Mouse (Mus musculus) heart, postnatal 36 days (tissue): ENCODE data around the gene Necap2. TPM values are rescaled to one million over a fixed set of nuclear protein-coding genes. Genes with fewer than 3 reads are reported as not detected.

ENCODE experiments used
- DNase-seq, 2 experiments: peaks; one replicate each; pipeline ENCODE4 v3.0.0; 2021 to 2022
- intact Hi-C: fragments of 180-260 bp; cut with DNase I; formaldehyde crosslinking; loops from one replicate; pipeline ENCODE4 v1.15.1; 2025
- total RNA-seq, 2 experiments: library from RNA; stranded (reverse); gene quantifications; 2 replicates each; pipeline ENCODE4 v1.2.3; 2021

Necap2 gene
- 10 to 100 TPM; 17.2 to 18.1 TPM for total RNA-seq

DNA sequence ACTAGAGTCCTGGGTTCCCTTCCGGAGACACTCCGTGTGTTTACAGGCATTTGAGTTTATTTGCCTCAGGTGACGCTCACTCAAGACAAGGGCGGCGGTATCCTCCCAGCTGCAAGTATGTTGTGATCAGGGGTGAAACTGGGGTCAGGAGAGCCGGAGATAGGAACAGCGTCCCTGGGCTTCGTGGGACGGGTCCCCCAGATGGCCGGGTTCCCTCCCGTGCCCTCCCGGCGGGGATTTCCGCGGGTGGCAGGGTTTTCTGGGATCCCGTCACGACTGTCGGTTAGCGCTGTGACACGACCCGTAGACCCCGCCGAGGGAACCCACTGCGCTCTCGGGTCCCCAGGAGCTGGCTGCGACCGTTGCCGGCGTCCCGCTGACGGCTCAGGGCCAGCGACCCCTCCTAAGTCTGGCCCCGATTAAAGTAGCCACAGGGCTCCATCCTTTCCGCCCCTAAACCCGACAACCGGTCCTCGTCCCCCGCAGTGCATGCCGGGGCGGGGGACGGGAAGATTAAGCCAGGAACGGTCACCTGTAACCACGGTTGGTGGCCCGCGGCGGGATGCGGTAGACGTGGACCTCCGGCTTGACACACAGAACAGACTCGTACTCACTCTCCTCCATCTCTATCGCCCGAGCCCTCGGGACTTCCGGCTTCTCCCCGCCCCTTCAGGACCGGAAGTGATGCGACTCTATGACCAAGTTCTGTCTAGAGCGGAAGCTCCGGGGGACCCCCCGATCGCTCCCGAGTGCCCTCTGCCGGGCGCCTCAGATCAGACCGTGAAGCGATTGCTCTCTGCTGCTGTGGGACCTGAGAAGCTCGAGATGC, at the start of gene Necap2:
TSS of gene Necap2 (minus strand) at position 677 of the 829 bp plus-strand sequence.
- peak; percentile 95 to 97 for DNase-seq
- intact Hi-C loops, result loop anchor here (2.0 kb wide), 2 partner anchors 17 to 43 kb away; partner anchors contain the start of gene Crocc

DNA sequence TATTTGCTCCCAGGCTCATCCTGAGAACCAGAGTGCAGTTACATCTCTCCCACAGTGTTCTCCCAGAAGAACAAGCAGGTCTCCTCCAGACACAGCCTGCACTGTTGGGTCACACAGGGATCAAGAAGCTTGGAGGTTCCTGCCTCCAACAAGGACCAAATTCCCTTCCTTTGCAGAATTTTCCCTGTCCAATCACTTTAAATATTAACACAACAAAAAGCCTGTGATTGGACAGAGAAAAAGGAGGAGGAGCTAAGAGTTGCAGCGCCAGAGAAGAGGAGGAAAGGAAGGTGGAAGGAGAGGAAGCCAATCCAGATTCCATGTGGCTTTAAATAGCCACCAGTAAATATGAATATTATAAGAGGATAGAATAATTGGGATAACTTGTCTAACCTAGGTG, 44.9 kb upstream of the Necap2 start:
- intact Hi-C loops, result no loop called here

DNA sequence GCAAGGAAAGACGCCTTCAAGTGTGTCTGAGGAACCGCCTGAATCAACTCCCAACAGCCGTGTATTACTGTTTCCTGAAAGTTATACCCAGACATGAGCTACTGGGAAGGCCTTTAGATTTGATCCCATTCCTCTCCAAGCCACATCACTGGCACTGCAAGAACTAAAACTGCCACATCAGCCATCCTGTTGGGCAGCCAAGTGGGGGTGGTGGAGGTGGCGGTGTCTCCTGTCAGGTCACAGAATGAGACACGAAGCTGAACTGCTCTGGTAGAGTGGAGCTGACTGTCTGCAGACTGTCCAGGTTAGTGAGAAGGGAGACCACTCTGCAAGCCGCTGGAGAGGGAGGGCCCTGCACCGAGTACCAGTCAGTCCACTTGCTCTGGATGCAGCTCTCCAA, 44.5 kb upstream of the Necap2 start:
- no peak for DNase-seq
- intact Hi-C loops, result no loop called here

More for the DNA sequence above, 44.9 kb upstream of the Necap2 start:
- DNase-seq, result no peak

DNA sequence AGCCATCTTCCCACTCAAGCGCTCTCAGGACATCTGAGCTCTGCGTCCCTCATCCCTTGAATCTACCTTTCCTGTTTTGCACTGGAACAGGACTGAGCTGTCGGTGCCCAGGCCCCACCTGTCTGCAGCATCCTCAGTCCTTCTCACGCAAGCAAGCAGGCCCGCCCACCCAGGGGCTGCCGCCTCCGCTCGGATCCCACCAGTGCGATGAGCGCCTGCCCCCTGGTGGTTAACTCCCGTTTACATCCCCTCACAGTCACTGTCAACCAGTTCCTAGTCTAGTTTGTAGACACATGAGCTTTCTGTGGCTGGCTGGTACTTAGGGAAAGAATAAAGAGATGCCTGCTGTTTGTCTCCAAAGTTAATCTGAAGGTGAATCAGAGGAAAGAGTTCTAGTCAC, 42.5 kb upstream of the Necap2 start:
- peak in 1 of 2 experiments; percentile 56 for DNase-seq
- intact Hi-C loops, result loop anchor here (2.0 kb wide), 1 partner anchor 42 kb away; the partner anchor contains the start of gene Necap2

DNA sequence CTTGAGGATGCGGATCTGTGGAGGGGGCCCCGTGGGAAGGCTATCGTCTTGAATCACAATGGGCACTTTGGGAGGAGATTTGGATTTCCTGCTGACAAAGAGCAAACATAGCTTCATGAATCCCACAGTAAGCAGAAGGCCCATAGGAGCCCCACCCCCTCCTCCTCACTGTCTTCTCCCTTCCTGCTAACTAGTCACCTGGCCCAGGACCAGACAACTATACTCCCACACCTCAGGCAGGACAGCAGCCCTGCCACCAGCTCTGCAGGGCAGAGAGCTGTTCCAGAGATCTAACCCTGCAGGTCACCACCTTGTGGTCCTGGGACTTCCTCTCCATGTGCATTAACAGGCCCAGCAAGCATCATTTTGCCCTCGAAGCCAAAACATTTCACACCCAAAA, 40.5 kb upstream of the Necap2 start:
- intact Hi-C loops, result no loop called here
- DNase-seq, result no peak

DNA sequence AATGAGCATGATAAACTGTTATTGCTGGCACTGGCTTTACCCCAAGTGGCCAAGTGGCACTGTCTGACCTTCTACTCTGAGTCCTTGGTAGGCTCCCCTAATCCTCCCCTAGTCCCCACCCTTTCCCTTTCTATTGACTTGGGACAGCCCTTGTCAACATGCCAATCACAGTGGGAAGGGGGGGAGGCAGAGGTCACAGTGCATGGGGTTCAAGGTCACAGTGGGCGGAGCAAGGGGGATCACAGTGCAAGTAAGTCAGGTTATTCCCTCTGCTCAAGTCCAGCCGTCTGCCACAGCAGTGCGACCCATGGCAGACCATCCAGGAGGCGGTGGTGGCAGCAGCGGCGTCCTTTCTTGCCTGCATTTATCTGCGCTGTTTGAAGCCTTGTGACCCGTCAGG, 37.2 kb upstream of the Necap2 start:
- intact Hi-C loops, result no loop called here
- no peak for DNase-seq

DNA sequence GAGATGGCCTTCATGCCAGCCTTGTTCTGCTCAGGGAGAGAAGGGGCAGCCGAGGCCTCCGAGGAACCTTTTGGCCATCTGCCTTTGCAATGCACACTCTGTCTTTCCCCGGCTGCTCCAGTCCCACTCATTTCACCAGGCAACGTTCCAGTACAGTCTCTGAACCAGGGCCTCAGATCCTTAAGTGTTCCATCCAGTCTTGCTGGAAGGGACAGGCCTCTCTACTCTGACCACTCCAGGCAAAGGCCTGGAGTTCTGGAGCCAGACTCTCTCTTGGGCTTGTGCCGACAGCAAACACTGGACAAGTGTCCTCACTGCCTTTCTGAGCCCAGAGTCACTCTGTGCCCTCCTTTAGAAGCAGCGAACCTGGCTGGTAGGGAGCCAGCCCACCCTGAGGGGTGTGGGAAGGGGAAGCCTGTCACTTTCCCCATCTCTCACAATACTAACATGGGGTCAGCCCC, 36.4 kb upstream of the Necap2 start:
- DNase-seq, result no peak
- intact Hi-C loops, result no loop called here

DNA sequence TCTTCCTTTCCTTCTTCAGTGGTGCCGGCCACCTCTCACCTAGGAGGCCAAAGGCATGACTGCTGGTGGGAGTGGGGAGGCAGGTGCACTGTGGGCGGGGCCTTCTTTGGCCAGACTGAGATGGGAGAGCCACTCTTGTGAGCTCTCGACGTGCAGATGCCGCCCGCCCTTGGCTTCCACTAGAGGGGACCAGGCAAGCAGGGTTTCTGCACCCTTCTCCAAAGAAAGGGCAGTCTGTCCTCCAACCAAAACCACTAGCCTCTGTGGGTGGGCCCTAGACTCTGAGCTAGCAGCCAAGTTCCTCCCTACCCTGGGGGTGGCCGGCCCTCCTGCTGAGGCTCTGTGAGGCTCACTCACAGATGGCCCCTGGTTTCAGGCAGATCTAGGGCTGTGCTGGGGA, 35.7 kb upstream of the Necap2 start:
- intact Hi-C loops, result no loop called here
- DNase-seq, result no peak

DNA sequence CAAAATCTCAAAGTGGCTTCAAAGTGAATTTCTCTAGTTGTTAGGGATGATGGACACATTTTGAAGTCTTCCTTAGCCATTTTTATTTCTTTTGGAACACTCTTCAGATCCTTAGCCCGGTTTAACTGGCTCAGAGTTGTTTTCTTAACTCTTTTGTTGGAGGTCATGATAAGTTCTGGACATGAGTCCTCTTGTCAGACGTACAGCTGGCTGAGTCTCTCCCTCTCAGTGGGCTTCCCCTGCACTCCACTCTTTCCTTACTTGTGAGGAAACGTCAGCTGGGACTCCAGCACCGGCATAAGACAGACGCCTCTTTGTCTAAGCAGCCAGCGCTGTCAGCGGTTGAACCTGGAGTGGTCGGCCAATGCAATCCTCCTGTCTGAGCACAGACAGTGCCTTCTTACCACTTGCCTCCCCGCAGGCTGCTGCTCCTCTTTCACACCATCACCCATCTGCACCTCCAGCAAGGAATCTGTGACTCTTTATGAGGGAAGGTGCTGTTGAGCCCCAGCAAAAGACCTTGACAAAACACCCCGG, 30.1 kb upstream of the Necap2 start:
- intact Hi-C loops, result no loop called here
- DNase-seq, result no peak

DNA sequence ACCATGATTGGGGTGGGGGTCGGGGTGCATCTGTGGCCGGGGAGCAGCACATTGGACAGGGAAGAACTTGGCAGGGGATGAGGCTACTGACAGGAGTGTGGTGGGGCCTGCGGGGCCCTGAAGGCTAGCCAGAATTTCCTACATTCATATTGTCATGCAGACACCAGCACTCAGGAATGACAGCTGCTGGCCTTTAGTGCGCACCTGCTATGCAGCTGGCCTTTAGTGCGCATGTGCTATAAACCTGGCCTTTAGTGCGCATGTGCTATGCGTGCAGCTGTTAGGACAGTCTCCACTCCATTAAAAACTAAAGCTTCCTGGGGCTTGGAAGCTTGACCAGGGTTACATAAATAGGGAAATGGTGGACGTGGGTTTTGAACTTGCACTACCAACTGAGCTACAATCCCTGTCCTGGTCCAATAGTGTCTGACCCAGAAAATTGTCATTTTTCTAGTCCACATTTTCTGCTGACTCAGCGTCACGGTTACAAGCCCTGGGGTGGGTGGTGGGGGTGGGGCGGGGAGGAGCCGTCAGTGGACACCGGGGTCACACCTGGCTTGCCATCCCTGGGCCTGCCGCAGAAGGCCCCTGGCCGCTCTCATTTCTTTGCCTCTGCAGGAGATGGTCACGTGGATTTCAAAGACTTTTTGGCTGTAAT, 28.5 kb upstream of the Necap2 start:
- intact Hi-C loops, result no loop called here
- DNase-seq, result no peak

DNA sequence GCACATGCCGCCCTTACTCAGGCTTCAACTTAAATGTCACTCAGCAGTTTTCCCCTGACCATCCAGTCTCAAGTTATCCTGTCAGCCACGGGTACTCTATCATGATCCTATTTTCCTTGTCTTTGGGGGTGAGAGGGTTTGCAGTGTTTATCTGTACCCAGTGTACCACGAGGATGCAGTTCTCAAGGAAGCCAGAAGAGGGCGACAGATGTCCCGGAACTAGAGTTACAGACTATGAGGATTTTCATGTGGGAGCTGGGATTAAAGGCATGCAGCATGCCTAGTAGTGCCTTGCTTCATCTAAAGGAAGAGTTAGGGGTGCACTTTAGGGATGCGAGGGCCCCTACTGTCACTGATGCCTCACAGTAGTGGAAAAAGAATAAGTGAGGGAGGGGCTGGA, 23.7 kb upstream of the Necap2 start:
- intact Hi-C loops, result no loop called here
- DNase-seq, result no peak

DNA sequence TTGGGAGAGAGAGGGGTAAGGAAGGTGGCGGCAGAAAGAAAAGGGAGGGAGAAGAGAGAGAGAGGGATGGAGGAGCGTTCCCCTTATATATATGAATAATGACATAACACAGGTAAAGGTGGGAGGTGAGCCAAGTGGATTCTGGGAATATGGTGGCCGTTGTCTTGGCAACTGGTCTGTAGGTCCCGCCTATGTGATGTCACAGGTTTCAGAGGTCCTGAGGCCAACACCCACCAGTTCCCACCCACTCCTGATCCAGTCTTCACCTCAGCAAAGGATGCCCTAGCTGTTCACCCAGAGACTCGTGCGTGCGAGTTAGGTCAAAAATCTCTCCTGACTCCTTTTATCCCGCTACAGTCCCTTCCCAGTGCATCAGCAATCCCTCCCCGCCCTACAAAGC, 23.1 kb upstream of the Necap2 start:
- intact Hi-C loops, result no loop called here
- DNase-seq, result no peak

DNA sequence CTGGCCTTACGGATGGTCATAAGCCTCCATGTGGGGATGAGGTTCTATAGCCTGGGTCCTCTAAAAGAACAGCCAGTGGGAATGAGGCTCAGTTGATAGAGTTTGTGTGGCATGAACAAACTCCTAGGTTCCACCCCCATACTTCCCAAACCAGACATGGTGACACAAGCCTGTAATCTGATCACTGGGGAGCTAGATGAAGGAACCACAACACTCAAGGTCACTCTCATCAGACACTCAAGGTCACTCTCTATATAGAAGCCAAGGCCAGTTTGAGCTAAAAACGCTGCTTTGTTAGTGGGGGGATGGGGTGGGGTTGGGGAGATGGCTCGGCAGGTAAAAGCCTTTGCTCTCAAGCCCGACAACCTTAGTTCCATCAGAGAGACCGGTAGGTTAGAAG, 21.8 kb upstream of the Necap2 start:
- DNase-seq, result no peak
- intact Hi-C loops, result no loop called here

DNA sequence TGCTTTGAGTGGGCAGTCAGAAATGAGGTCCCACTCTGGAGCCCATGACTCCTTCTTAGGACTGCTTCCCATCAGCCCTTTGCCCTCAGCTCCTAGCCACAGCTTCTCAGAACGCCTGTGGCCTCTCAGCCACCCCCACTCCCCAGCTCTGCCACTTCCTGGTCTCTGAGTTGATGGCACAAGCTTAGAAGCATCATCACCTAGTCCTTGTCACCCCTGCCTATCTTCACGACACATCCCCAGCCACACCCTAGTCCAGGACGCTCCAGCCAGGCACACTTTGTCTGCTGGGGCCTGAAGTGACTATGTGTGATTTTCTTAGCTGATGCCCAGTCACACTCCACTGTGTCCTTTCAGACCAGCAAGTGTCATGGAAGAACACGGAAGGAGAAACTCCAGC, 20.8 kb upstream of the Necap2 start:
- DNase-seq, result no peak
- intact Hi-C loops, result no loop called here

DNA sequence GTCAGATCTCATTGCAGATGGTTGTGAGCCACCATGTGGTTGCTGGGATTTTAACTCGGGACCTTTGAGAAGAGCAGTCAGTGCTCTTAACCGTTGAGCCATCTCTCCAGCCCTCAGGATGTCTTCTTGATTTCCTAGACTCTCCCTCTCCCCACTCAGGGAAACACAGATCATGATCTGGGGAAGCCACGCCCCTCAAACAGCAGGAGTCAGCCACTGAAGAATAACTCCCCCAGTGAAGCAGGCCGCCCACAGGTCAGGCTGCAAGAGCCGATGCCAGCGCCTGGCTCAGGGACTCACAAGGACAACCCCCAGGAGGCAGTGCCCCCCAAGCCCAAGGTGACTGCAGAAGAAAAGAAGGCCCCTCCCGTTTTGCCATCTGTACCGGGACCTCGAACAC, 18.6 kb upstream of the Necap2 start:
- no peak for DNase-seq
- intact Hi-C loops, result no loop called here

DNA sequence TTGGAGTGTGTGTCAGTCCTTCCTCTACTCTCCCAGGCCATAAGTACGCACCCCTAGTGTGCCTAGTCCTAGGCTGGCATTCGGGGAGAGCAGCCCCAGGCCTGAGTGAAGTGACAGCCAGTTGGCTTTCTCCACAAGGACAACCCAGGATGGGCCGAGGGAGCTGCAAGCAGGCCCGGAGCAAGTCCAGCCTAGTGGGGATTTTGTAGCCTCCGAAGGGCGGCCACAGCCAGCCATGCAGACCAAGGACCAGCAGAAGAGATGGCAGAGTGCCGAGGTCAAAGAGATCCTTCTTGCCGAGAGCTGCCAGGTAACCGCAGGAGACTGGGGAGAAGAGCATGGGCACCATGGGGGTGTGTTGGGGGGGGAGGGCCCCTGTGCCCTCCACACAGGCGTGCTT, 16.9 kb upstream of the Necap2 start:
- intact Hi-C loops, result no loop called here
- no peak for DNase-seq

DNA sequence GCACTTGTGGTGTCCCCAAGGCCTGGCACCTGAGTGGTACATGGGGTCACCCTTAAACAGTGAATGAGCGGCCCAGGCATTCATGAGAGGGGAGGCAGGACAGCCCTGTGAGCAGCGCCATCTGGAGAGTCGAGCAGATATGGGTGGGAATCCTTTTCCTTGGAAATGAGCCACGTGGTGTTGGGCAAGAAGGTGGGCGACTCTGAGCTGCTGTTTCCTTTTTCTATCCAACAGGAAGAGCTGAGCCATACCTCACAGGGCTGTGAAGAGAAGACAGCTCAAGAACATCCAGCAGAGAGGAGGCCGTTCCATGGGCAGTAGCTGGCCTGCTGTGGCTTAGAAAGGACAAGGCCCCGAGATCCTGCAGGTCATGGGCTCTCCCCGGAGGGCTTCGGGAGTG, 10.6 kb upstream of the Necap2 start:
- DNase-seq, result no peak
- intact Hi-C loops, result no loop called here

DNA sequence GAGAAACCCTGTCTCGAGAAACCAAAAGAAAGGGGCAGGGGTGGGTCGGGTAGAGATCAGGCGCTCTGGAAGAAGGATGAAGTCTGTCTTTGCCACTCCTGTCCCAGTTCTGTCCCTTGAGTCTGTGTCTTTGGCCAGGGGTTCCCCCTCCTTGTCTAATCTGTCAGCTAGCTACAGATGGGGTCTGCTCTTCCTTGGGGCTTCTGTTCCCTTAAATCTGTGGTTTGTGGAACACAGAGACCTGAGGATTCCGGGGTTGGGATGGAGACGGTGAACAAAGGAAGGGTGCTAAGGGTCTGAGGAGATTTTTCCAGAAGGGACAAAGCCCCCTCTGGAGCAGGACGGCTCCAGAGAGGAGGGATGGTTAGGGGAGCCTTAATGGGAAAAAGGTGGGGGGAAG, 9.9 kb upstream of the Necap2 start, which contains the start of gene Spata21:
TSS of gene Spata21 (plus strand) at position 301 of the 400 bp plus-strand sequence.
- DNase-seq, result no peak
- intact Hi-C loops, result no loop called here

DNA sequence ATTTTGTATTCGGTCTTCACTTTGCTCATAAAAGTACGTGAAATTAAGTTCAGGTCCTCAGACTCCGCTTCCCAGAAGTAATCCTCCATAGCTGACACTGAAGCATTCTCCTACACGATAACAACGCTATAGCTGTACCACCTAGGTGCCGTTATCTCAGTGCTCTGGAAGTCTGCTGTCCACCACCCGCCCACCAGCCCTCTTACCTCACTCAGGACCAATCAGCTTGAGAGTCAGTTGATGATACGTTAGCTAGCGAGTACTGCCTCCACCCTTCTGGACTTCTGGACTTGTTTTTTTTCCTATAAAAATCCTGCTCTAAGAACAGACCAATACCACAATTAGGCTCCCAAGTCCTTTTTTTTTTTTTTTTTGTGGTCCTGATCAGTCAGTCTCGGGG, 8.7 kb upstream of the Necap2 start:
- intact Hi-C loops, result no loop called here
- no peak for DNase-seq

DNA sequence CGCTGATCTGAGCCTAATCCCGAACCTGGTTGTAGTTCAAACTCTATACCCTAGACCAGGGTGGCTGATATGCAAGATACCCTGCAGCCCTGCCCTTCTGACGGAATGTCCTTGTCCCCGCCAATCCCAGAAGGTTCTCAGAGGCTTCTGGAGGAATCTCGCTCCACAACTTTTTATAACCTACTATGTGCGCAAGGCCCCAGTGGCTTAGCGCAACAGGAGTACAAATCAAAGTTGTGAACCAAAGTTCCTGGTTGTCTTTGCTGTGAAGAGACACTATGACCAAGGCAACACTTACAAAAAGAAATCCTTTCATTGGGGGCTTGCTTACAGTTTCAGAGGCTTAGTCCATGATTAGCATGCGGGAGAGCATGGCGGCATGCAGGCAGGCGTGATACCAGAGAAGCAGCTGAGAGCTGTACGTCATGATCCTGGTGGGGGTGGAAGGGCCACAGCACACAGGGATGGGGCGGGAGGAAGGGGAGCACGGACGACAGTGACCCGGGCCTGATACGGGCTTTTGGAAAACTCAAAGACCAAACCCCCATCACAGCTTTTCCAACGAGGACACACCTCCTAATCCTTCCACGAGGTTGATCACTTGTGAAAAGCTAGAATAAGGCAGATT, 467 bp upstream of the Necap2 start:
- intact Hi-C loops, result loop anchor here (2.0 kb wide), 1 partner anchor 42 kb away; no protein-coding TSS in a partner anchor
- no peak for DNase-seq
